Mouse (Mus musculus) kidney, adult 2 months (tissue): Measurements from ENCODE around the gene Rfx1.

Experiments
- CTCF ChIP-seq: fragments of 200-500 bp; conservative IDR thresholded peaks from 2 replicates; pipeline ENCODE4 v1.5.1; 2011; ENCODE audit warnings: low read depth, mild to moderate bottlenecking, control low read depth, low read length, moderate library complexity, mixed read lengths; ENCODE audit not compliant: insufficient read depth, insufficient read length
- POLR2A ChIP-seq: fragments of 200-500 bp; IDR thresholded peaks from one replicate; pipeline ENCODE4 v1.6.1; 2011; ENCODE audit warnings: low read depth, low read length, control low read depth

- TF ChIP-seq CTCF (no peak), POLR2A (no peak)
These were observed 45.5 kb upstream of the Rfx1 start, which contains the start of gene Palm3 for GRCm38 (mm10) chr8:84021096-84021495.
